Mouse (Mus musculus) heart, postnatal 0 days (tissue): Measurements from ENCODE around the gene Pxdn. TPM values are rescaled to one million over a fixed set of nuclear protein-coding genes. Genes with fewer than 3 reads are reported as not detected.

Experiments
- ATAC-seq: fragments of 200-750 bp; cut with Nextera tagmentation; 2 replicates; pipeline ENCODE4 v1.8.0; 2017; ENCODE audit warnings: low read depth, moderate number of reproducible peaks, moderate library complexity; ENCODE audit not compliant: insufficient read depth
- DNase-seq: peaks from one replicate; pipeline ENCODE4 v3.0.0-alpha.2; 2016; ENCODE audit warnings: low spot score
- H3K27ac ChIP-seq: fragments of 300-500 bp; sonication (generic); 2 replicates; pipeline ENCODE4 v1.5.1; 2014; ENCODE audit warnings: low read depth, mild to moderate bottlenecking
- H3K27me3 ChIP-seq: fragments of 300-500 bp; sonication (generic); 2 replicates; pipeline ENCODE4 v1.6.1; 2014; ENCODE audit warnings: low read length, mixed read lengths; ENCODE audit not compliant: control insufficient read depth, insufficient read depth
- H3K36me3 ChIP-seq: fragments of 300-500 bp; sonication (generic); replicated peaks from 2 replicates; pipeline ENCODE4 v1.6.1; 2014; ENCODE audit warnings: low read length, mixed read lengths; ENCODE audit not compliant: control insufficient read depth, insufficient read depth
- H3K4me1 ChIP-seq: fragments of 300-500 bp; sonication (generic); 2 replicates; pipeline ENCODE4 v1.6.1; 2014; ENCODE audit warnings: antibody characterized with exemption; ENCODE audit not compliant: control insufficient read depth, insufficient read depth
- H3K4me2 ChIP-seq: fragments of 300-500 bp; sonication (generic); 2 replicates; pipeline ENCODE4 v1.6.1; 2014; ENCODE audit warnings: low read depth, mild to moderate bottlenecking, low read length, moderate library complexity
- H3K4me3 ChIP-seq: fragments of 300-500 bp; sonication (generic); 2 replicates; pipeline ENCODE4 v1.5.1; 2014; ENCODE audit warnings: low read depth, low read length
- H3K9ac ChIP-seq: fragments of 300-500 bp; sonication (generic); replicated peaks from 2 replicates; pipeline ENCODE4 v1.6.1; 2014; ENCODE audit warnings: low read depth, low read length, mixed read lengths
- H3K9me3 ChIP-seq: fragments of 300-500 bp; sonication (generic); replicated peaks from 2 replicates; pipeline ENCODE4 v1.6.1; 2016; ENCODE audit warnings: low read length; ENCODE audit not compliant: control insufficient read depth
- CTCF ChIP-seq: IDR thresholded peaks from 2 replicates; pipeline ENCODE4 v1.5.1; 2016; ENCODE audit warnings: antibody characterized with exemption, control low read depth, low read depth
- EP300 ChIP-seq: IDR thresholded peaks from 2 replicates; pipeline ENCODE4 v1.6.1; 2016; ENCODE audit warnings: antibody characterized with exemption, low read depth
- WGBS: fragments of 180-500 bp; shearing (Covaris S2); extraction: QIAGEN DNeasy Blood & Tissue Kit; methylation state at CpG from one replicate; pipeline ENCODE4 v1.1.7; 2014; 5-methylcytosine and 5-hydroxymethylcytosine counted together
- polyA plus RNA-seq: library from polyadenylated mRNA; unstranded; fragments of >200 nt; fragmentation: Nextera tagmentation; extraction: Ambion mirVana; gene quantifications from 2 replicates; pipeline ENCODE4 v1.2.1, GENCODE M21; 2015
- total RNA-seq: library from RNA; depleted of rRNA; stranded (reverse); fragments of >200 nt; gene quantifications from 2 replicates; pipeline ENCODE4 v1.2.3, GENCODE M21; 2014; ENCODE audit warnings: low replicate concordance

Pxdn gene
- total and polyA plus RNA-seq, 2 experiments from 2014 or later, result 49.7 to 144 TPM

DNA sequence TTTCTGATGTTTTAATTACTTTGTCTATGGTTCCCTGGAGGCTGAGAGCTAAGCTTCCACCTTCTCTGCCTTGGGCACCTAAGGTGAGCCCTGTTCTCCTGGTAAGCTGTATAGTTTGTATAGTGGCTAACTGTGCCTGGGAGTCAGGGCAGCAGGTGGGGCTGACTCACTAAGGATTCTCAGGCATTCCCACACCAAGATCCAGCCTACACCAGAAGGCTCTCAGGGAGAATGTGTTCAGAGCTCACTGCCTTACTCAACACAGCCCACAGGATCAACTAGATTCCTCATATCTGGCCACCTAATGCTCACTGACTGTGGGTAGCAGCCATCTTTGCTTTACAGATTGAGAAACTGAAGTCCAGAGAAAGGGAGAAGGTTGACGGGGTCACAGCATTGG, 4.5 kb upstream of the Pxdn start:
- H3K4me1 ChIP-seq, result peaks cover 24% of the 10 kb centered on the region
- DNase-seq (no peak), ATAC-seq (no peak)
- no peak for TF ChIP-seq EP300
- TF ChIP-seq CTCF, result no peak
- H3K4me3 ChIP-seq, result no peak overlapping the region
- no peak overlapping the region for H3K4me2 ChIP-seq
- no peak overlapping the region for H3K27ac ChIP-seq
- no peaks in the 10 kb centered on the region for H3K36me3 ChIP-seq
- 0 out of 2 replicates have a peak, but pooled peaks cover 4% of the 10 kb centered on the region for H3K27me3 ChIP-seq
- 96% methylated on average over 1 of the region's 1 CpGs for WGBS
- H3K9me3 ChIP-seq, result no peaks in the 10 kb centered on the region
- no peak overlapping the region for H3K9ac ChIP-seq

- Histone ChIP-seq H3K9ac (no peak overlapping the region), H3K4me1 (peaks cover 24% of the 10 kb centered on the region), H3K36me3 (no peaks in the 10 kb centered on the region), H3K9me3 (no peaks in the 10 kb centered on the region), H3K27me3 (0 out of 2 replicates have a peak, but pooled peaks cover 4% of the 10 kb centered on the region), H3K27ac (no peak overlapping the region), H3K4me2 (no peak overlapping the region), H3K4me3 (no peak overlapping the region)
- no peak for TF ChIP-seq CTCF
- no peak for TF ChIP-seq EP300
- WGBS, result 77% methylated on average over 2 of the region's 2 CpGs
- no peak for ATAC-seq
- no peak for DNase-seq
Observed at GRCm38 (mm10) chr12:29933501-29933900, 3.9 kb upstream of the Pxdn start.

DNA sequence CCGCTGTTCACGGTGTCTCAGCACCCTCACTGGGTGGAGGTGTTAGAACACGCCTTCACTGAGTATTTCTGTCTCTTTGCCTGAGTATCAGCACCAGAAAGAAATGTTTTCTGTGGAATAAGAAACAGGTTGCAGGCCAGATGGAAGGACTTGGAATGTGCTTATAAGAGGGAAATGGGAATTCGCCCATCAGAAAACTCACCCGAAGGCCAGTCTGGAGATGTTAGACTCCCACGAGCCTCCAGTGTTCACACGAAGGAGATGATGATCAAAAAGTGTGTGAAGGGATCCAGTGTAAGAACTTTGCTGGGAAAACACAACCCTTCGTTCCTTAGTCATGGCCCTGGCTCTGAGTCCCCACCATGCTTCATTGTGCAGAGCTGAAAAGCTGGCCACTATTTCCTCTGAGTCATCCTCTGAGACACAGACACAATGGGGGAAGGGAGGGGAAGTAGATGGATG, 3.3 kb upstream of the Pxdn start:
- Histone ChIP-seq H3K4me2 (no peak overlapping the region), H3K4me1 (peaks cover 24% of the 10 kb centered on the region), H3K27me3 (0 out of 2 replicates have a peak, but pooled peaks cover 4% of the 10 kb centered on the region), H3K9me3 (no peaks in the 10 kb centered on the region), H3K36me3 (no peaks in the 10 kb centered on the region), H3K27ac (no peak overlapping the region), H3K4me3 (no peak overlapping the region), H3K9ac (no peak overlapping the region)
- ATAC-seq (no peak), DNase-seq (no peak)
- 63% methylated on average over 8 of the region's 8 CpGs for WGBS
- TF ChIP-seq CTCF (no peak), EP300 (no peak)

DNA sequence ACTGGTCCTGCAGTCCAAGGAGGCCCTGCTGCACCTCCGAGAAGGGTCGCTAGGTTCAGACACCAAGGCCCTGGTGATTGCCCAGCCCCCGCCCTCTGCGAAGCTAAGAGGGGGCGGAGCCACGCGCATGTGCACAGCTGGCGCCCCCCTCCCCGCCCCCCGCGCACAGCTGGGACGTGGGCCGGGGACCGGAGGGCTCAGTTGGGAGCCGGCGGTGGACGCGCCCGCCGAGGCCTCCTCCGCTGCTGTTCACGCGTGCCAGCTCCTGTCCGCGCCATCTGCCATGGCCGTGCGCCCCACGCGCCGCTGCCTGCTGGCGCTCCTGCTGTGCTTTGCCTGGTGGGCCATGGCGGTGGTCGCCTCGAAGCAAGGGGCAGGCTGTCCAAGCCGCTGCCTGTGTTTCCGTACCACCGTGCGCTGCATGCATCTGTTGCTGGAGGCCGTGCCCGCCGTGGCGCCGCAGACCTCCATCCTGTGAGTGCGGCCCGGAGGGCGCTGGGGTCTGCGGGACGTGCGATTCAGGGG, 505 bp downstream of the Pxdn start:
- Histone ChIP-seq H3K4me3 (peak overlapping the region; percentile 69), H3K27me3 (0 out of 2 replicates have a peak, but pooled peaks cover 4% of the 10 kb centered on the region), H3K4me2 (peak overlapping the region; percentile 75), H3K9ac (peak overlapping the region; percentile 72), H3K9me3 (no peaks in the 10 kb centered on the region), H3K27ac (peak overlapping the region; percentile 86), H3K36me3 (no peaks in the 10 kb centered on the region), H3K4me1 (peaks cover 30% of the 10 kb centered on the region)
- ATAC-seq, result peak; percentile 84
- no peak; the same call in 1 of the 2 replicates for TF ChIP-seq EP300
- no peak for TF ChIP-seq CTCF
- WGBS, result under 1% methylated on average over 49 of the region's 49 CpGs
- peak; percentile 66 for DNase-seq

GRCm38 (mm10) chr12:29938376-29939041, 1.1 kb downstream of the Pxdn start:
- ATAC-seq (peak; percentile 80), DNase-seq (peak; percentile 64)
- Histone ChIP-seq H3K4me1 (peaks cover 30% of the 10 kb centered on the region), H3K27me3 (0 out of 2 replicates have a peak, but pooled peaks cover 4% of the 10 kb centered on the region), H3K27ac (peak overlapping the region; percentile 86), H3K4me2 (peak overlapping the region; percentile 75), H3K4me3 (peak overlapping the region; percentile 69), H3K9ac (peak overlapping the region; percentile 72), H3K36me3 (no peaks in the 10 kb centered on the region), H3K9me3 (no peaks in the 10 kb centered on the region)
- WGBS, result 1% methylated on average over 40 of the region's 40 CpGs
- no peak for TF ChIP-seq CTCF
- no peak for TF ChIP-seq EP300
